21 mouse cellular contexts compared by ENCODE assay signal in the genomic region with DNA sequence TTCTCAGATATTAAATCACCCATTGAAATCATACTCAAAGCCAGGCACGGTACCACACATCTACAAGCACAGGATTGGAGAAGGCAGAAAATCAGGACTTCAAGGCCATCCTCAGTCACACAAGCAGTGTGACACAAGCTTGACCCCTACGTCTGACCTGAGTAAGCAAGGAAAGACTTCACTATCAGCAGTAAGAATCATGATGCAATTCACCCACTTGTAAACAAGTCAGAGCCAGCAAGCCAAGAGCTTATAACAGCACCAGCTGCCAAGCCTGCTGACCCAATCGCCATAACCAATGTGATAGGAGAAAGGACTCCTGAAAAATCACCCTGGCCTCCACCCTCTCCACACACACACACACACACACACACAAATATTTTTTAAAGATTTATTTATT. TPM values are rescaled to one million over a fixed set of nuclear protein-coding genes. Genes with fewer than 3 reads are reported as not detected.
DNase-seq lines count a peak whose midpoint lies in the region; ATAC-seq and TF ChIP-seq lines count a peak whose summit lies in the region.
"Had no signal": no experiment of that assay in that cellular context is flagged by ENCODE, and none has a peak within 500 bp of the region (broad histone marks: within the 10 kb centered on the region; RNA-seq: fewer than 3 reads in every experiment).

No protein-coding gene starts in this region.

- ATAC-seq in liver, embryonic 11.5 days (replicated peaks; ENCODE audit: low FRiP score): no peak
- ATAC-seq in forebrain, postnatal 0 days: no peak
- ATAC-seq: forebrain, embryonic 13.5 days; hindbrain, postnatal 0 days had no signal

- no peak overlapping the region for H3K4me2 ChIP-seq in liver, embryonic 11.5 days
- no peak overlapping the region for H3K4me2 ChIP-seq in forebrain, postnatal 0 days (ENCODE audit: low read depth)
- H3K4me2 ChIP-seq: embryonic facial prominence, embryonic 12.5 days; forebrain, embryonic 13.5 days; limb, embryonic 13.5 days; midbrain, embryonic 11.5 days; stomach, embryonic 15.5 days had no signal

- H3K36me3 ChIP-seq in liver, adult 2 months (ENCODE audit: control insufficient read depth, insufficient read depth, low read length): peaks cover 8% of the 10 kb centered on the region
- H3K36me3 ChIP-seq in liver, embryonic 11.5 days (ENCODE audit: control insufficient read depth, insufficient read depth, low read length): peaks cover 12% of the 10 kb centered on the region; the same call in 1 of the 2 replicates
- H3K36me3 ChIP-seq in forebrain, postnatal 0 days (ENCODE audit: insufficient read depth): peaks cover 18% of the 10 kb centered on the region

- H3K27me3 ChIP-seq in liver, adult 2 months (ENCODE audit: control insufficient read depth, insufficient read depth, low read length): no peaks in the 10 kb centered on the region
- no peaks in the 10 kb centered on the region for H3K27me3 ChIP-seq in liver, embryonic 11.5 days (replicated peaks; ENCODE audit: control insufficient read depth, insufficient read depth, low read length)
- no peaks in the 10 kb centered on the region for H3K27me3 ChIP-seq in forebrain, postnatal 0 days (ENCODE audit: insufficient read depth, low read length)
- H3K27me3 ChIP-seq: embryonic facial prominence, embryonic 12.5 days; forebrain, embryonic 13.5 days; limb, embryonic 13.5 days; stomach, embryonic 15.5 days had no signal

- no peaks in the 10 kb centered on the region for H3K79me2 ChIP-seq in liver, adult 2 months (ENCODE audit: control insufficient read depth, insufficient read depth, low read length)

- H3K27ac ChIP-seq in liver, adult 2 months (replicated peaks; ENCODE audit: insufficient read depth, low read depth, low read length): no peak overlapping the region; the same call in 1 of the 2 replicates
- H3K27ac ChIP-seq in liver, embryonic 11.5 days (ENCODE audit: low read depth, low read length): no peak overlapping the region
- H3K27ac ChIP-seq in forebrain, postnatal 0 days (ENCODE audit: low read depth, low read length): no peak overlapping the region
- H3K27ac ChIP-seq: embryonic facial prominence, embryonic 12.5 days; forebrain, embryonic 13.5 days; hindbrain, embryonic 10.5 days; hindbrain, postnatal 0 days; limb, embryonic 13.5 days; stomach, embryonic 15.5 days had no signal

- no peak for TF ChIP-seq POLR2A in liver, adult 2 months (IDR thresholded peaks at IDR 0.05; ENCODE audit: extremely low read depth, insufficient read depth, low read length)

- H3K9me3 ChIP-seq in liver, embryonic 11.5 days (ENCODE audit: control insufficient read depth, low read length): no peaks in the 10 kb centered on the region
- no peaks in the 10 kb centered on the region for H3K9me3 ChIP-seq in forebrain, postnatal 0 days (ENCODE audit: low read length)
- H3K9me3 ChIP-seq: embryonic facial prominence, embryonic 12.5 days; forebrain, embryonic 13.5 days; hindbrain, embryonic 10.5 days; limb, embryonic 13.5 days; stomach, embryonic 15.5 days had no signal

- no peak overlapping the region for H3K9ac ChIP-seq in liver, adult 2 months (ENCODE audit: low read depth, low read length)
- no peak overlapping the region for H3K9ac ChIP-seq in liver, embryonic 11.5 days (ENCODE audit: low read depth, low read length)
- no peak overlapping the region for H3K9ac ChIP-seq in forebrain, postnatal 0 days
- H3K9ac ChIP-seq: embryonic facial prominence, embryonic 12.5 days; forebrain, embryonic 13.5 days; limb, embryonic 13.5 days; stomach, embryonic 15.5 days had no signal

- H3K4me1 ChIP-seq in liver, adult 2 months (ENCODE audit: control insufficient read depth, insufficient read depth, low read length): peaks cover 2% of the 10 kb centered on the region; the same call in 1 of the 2 replicates
- no peaks in the 10 kb centered on the region for H3K4me1 ChIP-seq in liver, embryonic 11.5 days (replicated peaks; ENCODE audit: control insufficient read depth, insufficient read depth, low read length)
- no peaks in the 10 kb centered on the region for H3K4me1 ChIP-seq in forebrain, postnatal 0 days (ENCODE audit: insufficient read depth)
- H3K4me1 ChIP-seq: embryonic facial prominence, embryonic 12.5 days; forebrain, embryonic 13.5 days; hindbrain, embryonic 10.5 days; limb, embryonic 13.5 days; stomach, embryonic 15.5 days had no signal

- H3K4me3 ChIP-seq in liver, adult 2 months (ENCODE audit: insufficient read depth, low read depth, low read length): no peak overlapping the region
- H3K4me3 ChIP-seq in liver, embryonic 11.5 days (ENCODE audit: low read depth, low read length): no peak overlapping the region
- H3K4me3 ChIP-seq in forebrain, postnatal 0 days (ENCODE audit: low read depth, low read length): no peak overlapping the region
- H3K4me3 ChIP-seq: embryonic facial prominence, embryonic 12.5 days; erythroblast, embryonic 14.5 days; forebrain, embryonic 13.5 days; hindbrain, embryonic 10.5 days; limb, embryonic 13.5 days; stomach, embryonic 15.5 days had no signal

- WGBS in liver, adult 2 months: 16% methylated on average over 3 of the region's 3 CpGs
- 79% methylated on average over 3 of the region's 3 CpGs for WGBS in liver, embryonic 11.5 days
- WGBS in forebrain, postnatal 0 days: 92% methylated on average over 3 of the region's 3 CpGs

- no peak for TF ChIP-seq CTCF in liver, adult 2 months (IDR thresholded peaks at IDR 0.05; ENCODE audit: low read depth, low read length)
- no peak for TF ChIP-seq CTCF in forebrain, postnatal 0 days (IDR thresholded peaks at IDR 0.05; ENCODE audit: low read depth)

- DNase-seq in adrenal gland, postnatal 14 days: peak; percentile 21
- DNase-seq in adrenal gland, adult 18-20 months (ENCODE audit: low spot score in 2 of 2): no peak
- DNase-seq in liver, adult 2 months (ENCODE audit: extremely low read depth, low read depth, low spot score): peak; percentile 90
- DNase-seq in liver, embryonic 11.5 days (ENCODE audit: low spot score): no peak
- peak; percentile 6 for DNase-seq in NIH3T3 (ENCODE audit: low read depth)
- DNase-seq in kidney, postnatal 14 days: peak; percentile 12
- DNase-seq in forebrain, postnatal 0 days: no peak
- no peak for DNase-seq in cerebellum, adult 8-10 months
- DNase-seq: B cell, adult 2 months; cerebellum, adult 9-10 months; gastrocnemius, postnatal 10 days; thymus, adult 18-20 months; thymus, postnatal 4 days had no signal

RNA-seq across cellular contexts. Expression of a gene that starts 10.3 kb away (rescaled TPM):
- 27.9 and 31.0 TPM in 2 replicates for total RNA-seq in adrenal gland, postnatal 14 days (2021)
- 10 to 100 TPM; 30.1 to 31.1 TPM for total RNA-seq in adrenal gland, adult 18-20 months (2021)
- 9.1 and 10.9 TPM in 2 replicates for total RNA-seq in liver, adult 2 months (2014; rRNA removed)
- 5.5 and 6.6 TPM in 2 replicates for polyA plus RNA-seq in liver, adult 2 months (2012; rRNA removed)
- polyA plus RNA-seq in liver, embryonic 11.5 days (2014; fragmentation: Nextera tagmentation; extraction: Ambion mirVana): 49.1 and 51.5 TPM in 2 replicates
- total RNA-seq in forebrain, postnatal 0 days (2014; rRNA removed): 57.9 and 66.8 TPM in 2 replicates
- polyA plus RNA-seq in forebrain, postnatal 0 days (2015; fragmentation: Nextera tagmentation; extraction: Ambion mirVana): 63.8 and 71.3 TPM in 2 replicates

RNA-seq across cellular contexts. Expression of a gene that starts 20.4 kb away (rescaled TPM):
- total RNA-seq in adrenal gland, postnatal 14 days (2021): 23.1 and 24.2 TPM in 2 replicates
- total RNA-seq in adrenal gland, adult 18-20 months (2021): 10 to 100 TPM; 12.2 to 15.9 TPM
- 14.9 and 16.4 TPM in 2 replicates for total RNA-seq in liver, adult 2 months (2014; rRNA removed)
- 4.6 and 6.3 TPM in 2 replicates for polyA plus RNA-seq in liver, adult 2 months (2012; rRNA removed)
- 32.1 and 38.5 TPM in 2 replicates for polyA plus RNA-seq in liver, embryonic 11.5 days (2014; fragmentation: Nextera tagmentation; extraction: Ambion mirVana)
- total RNA-seq in forebrain, postnatal 0 days (2014; rRNA removed): 28.0 and 46.9 TPM in 2 replicates
- polyA plus RNA-seq in forebrain, postnatal 0 days (2015; fragmentation: Nextera tagmentation; extraction: Ambion mirVana): 4.3 and 6.2 TPM in 2 replicates

Comparison
In these comparisons a context has a peak if more than half of its experiments do, and no peak if none do; other contexts are left out.
1. DNase-seq: peak in adrenal gland, postnatal 14 days (single experiment), liver, adult 2 months (single experiment), NIH3T3 (single experiment) and kidney, postnatal 14 days (single experiment); none in adrenal gland, adult 18-20 months (0 of 2), liver, embryonic 11.5 days (single experiment), forebrain, postnatal 0 days (single experiment) and cerebellum, adult 8-10 months (single experiment).